Mouse (Mus musculus): ENCODE data around the gene Slc41a2.
"Not testable (repeated sequence)": the region's sequence is repeated elsewhere in the genome, so short reads cannot be mapped to it uniquely, and the experiment has no call there.

Gene Slc41a2

GRCm38 (mm10) chr10:83351779-83352178 is 14.1 kb upstream of the Slc41a2 start:
- not testable (repeated sequence) for DNase-seq

GRCm38 (mm10) chr10:83350689-83351088 is 13.0 kb upstream of the Slc41a2 start:
- DNase-seq = no peak

- DNase-seq = no peak
Observed at GRCm38 (mm10) chr10:83347494-83347893, 9.8 kb upstream of the Slc41a2 start.

GRCm38 (mm10) chr10:83346359-83346736 is 8.7 kb upstream of the Slc41a2 start:
- DNase-seq = no peak

GRCm38 (mm10) chr10:83345693-83346358 is 8.1 kb upstream of the Slc41a2 start:
- no peak for DNase-seq

GRCm38 (mm10) chr10:83343828-83344685 is 6.4 kb upstream of the Slc41a2 start:
- DNase-seq = no peak

- DNase-seq = no peak
Observed at GRCm38 (mm10) chr10:83343171-83343570, 5.5 kb upstream of the Slc41a2 start.

GRCm38 (mm10) chr10:83341226-83341625 is 3.5 kb upstream of the Slc41a2 start:
- no peak for DNase-seq

- DNase-seq = no peak
Observed at GRCm38 (mm10) chr10:83337971-83338598, 403 bp upstream of the Slc41a2 start.

GRCm38 (mm10) chr10:83336336-83336735 is 1.3 kb downstream of the Slc41a2 start:
- no peak for DNase-seq

- no peak for DNase-seq
Observed at GRCm38 (mm10) chr10:83332581-83332980, 5.1 kb downstream of the Slc41a2 start.

GRCm38 (mm10) chr10:83331811-83332210 is 5.9 kb downstream of the Slc41a2 start:
- no peak for DNase-seq

- no peak for DNase-seq
Observed at GRCm38 (mm10) chr10:83330336-83330735, 7.3 kb downstream of the Slc41a2 start.

- DNase-seq = no peak
Observed at GRCm38 (mm10) chr10:83328791-83329190, 8.9 kb downstream of the Slc41a2 start.

GRCm38 (mm10) chr10:83326648-83327285 is 10.9 kb downstream of the Slc41a2 start:
- no peak for DNase-seq

- DNase-seq = no peak
Observed at GRCm38 (mm10) chr10:83325903-83326302, 11.8 kb downstream of the Slc41a2 start.

- no peak for DNase-seq
Observed at GRCm38 (mm10) chr10:83324871-83325270, 12.8 kb downstream of the Slc41a2 start.

- DNase-seq = no peak
Observed at GRCm38 (mm10) chr10:83322551-83323100, 15.1 kb downstream of the Slc41a2 start.

- DNase-seq = no peak
Observed at GRCm38 (mm10) chr10:83321528-83321927, 16.2 kb downstream of the Slc41a2 start.

- no peak for DNase-seq
Observed at GRCm38 (mm10) chr10:83320870-83321269, 16.8 kb downstream of the Slc41a2 start.

GRCm38 (mm10) chr10:83320396-83320795 is 17.3 kb downstream of the Slc41a2 start:
- DNase-seq = no peak

- no peak for DNase-seq
Observed at GRCm38 (mm10) chr10:83313033-83313432, 24.6 kb downstream of the Slc41a2 start.

- DNase-seq = no peak
Observed at GRCm38 (mm10) chr10:83310356-83310755, 27.3 kb downstream of the Slc41a2 start.

Data from right cerebral cortex, postnatal 25 days (tissue).